11 mouse cellular contexts compared by ENCODE assay signal in the genomic region with DNA sequence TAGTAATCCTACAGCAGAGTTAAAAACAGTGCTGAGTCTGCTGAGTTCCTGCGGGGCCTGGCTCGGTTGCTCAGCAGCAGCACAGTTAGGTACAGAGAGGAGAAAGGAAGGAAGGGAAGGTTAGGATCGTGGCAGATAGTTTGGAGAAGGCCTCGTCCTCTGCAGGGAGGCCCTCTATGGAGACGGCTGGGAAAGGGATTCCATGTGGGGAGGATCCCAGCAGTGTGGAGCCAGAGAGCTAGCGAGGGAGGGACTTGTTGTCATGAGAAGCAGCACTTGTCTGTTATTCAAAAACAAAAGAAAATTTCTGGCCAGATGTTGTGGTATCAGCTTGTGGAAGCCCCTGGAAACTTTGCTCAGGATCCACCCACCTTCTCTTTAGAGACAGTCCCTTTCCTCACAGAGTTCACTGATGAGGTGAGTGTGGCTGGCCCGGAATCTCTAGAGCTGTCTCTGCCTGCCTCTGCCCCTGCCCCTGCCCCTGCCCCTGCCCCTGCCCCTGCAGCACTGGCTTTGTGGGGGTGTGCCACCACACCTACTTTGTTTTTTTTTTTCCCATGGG. TPM values are rescaled to one million over a fixed set of nuclear protein-coding genes. Genes with fewer than 3 reads are reported as not detected.
DNase-seq lines count a peak whose midpoint lies in the region; ATAC-seq and TF ChIP-seq lines count a peak whose summit lies in the region.
"Had no signal": no experiment of that assay in that cellular context is flagged by ENCODE, and none has a peak within 500 bp of the region (broad histone marks: within the 10 kb centered on the region; RNA-seq: fewer than 3 reads in every experiment).

No protein-coding gene starts in this region.

- peaks cover 56% of the 10 kb centered on the region for H3K4me1 ChIP-seq in kidney, embryonic 15.5 days
- H3K4me1 ChIP-seq in spleen, adult 2 months (ENCODE audit: control insufficient read depth, insufficient read depth, insufficient read length) = peaks cover 35% of the 10 kb centered on the region
- peaks cover 21% of the 10 kb centered on the region for H3K4me1 ChIP-seq in hindbrain, embryonic 14.5 days (replicated peaks; ENCODE audit: control insufficient read depth, insufficient read depth, low read length)
- H3K4me1 ChIP-seq in stomach, embryonic 16.5 days (ENCODE audit: control insufficient read depth, insufficient read depth, low read length) = peaks cover 43% of the 10 kb centered on the region
- peaks cover 48% of the 10 kb centered on the region for H3K4me1 ChIP-seq in forebrain, embryonic 15.5 days

- ATAC-seq in kidney, embryonic 15.5 days (replicated peaks; ENCODE audit: low FRiP score) = 0 out of 2 replicates have a peak, but pooled peaks have one; percentile 35
- ATAC-seq in hindbrain, embryonic 14.5 days (ENCODE audit: low FRiP score) = no peak
- peak; percentile 60; the same call in 1 of the 2 replicates for ATAC-seq in stomach, embryonic 16.5 days (ENCODE audit: insufficient read depth, low FRiP score)
- ATAC-seq in forebrain, embryonic 15.5 days (replicated peaks) = no peak

- no peak for DNase-seq in kidney, adult 11 months
- DNase-seq in spleen, adult 2 months (ENCODE audit: low read depth in 1 of 2, low spot score in 2 of 2) = no peak
- no peak for DNase-seq in spleen, adult 12 weeks (ENCODE audit: low spot score)
- DNase-seq in hindbrain, embryonic 14.5 days (ENCODE audit: low spot score) = no peak
- no peak for DNase-seq in urinary bladder, postnatal 14 days (ENCODE audit: low spot score)
- DNase-seq: right cerebral cortex, postnatal 14 days had no signal

- H3K4me3 ChIP-seq in kidney, embryonic 15.5 days (replicated peaks) = no peak overlapping the region
- no peak overlapping the region for H3K4me3 ChIP-seq in spleen, adult 2 months (ENCODE audit: extremely low read depth, insufficient read depth, insufficient read length)
- H3K4me3 ChIP-seq in hindbrain, embryonic 14.5 days (replicated peaks; ENCODE audit: low read length) = no peak overlapping the region
- H3K4me3 ChIP-seq in stomach, embryonic 16.5 days (replicated peaks; ENCODE audit: low read length) = no peak overlapping the region
- H3K4me3 ChIP-seq in forebrain, embryonic 15.5 days = no peak overlapping the region
- H3K4me3 ChIP-seq: forebrain, embryonic 10.5 days; liver, embryonic 15.5 days had no signal

- no peak overlapping the region for H3K9ac ChIP-seq in kidney, embryonic 15.5 days
- no peak overlapping the region for H3K9ac ChIP-seq in hindbrain, embryonic 14.5 days
- no peak overlapping the region; the same call in 1 of the 2 replicates for H3K9ac ChIP-seq in stomach, embryonic 16.5 days (ENCODE audit: low read length)
- no peak overlapping the region for H3K9ac ChIP-seq in forebrain, embryonic 15.5 days (replicated peaks)
- H3K9ac ChIP-seq: liver, embryonic 15.5 days had no signal

- H3K27me3 ChIP-seq in kidney, embryonic 15.5 days = no peaks in the 10 kb centered on the region
- H3K27me3 ChIP-seq in spleen, adult 2 months (ENCODE audit: control insufficient read depth, insufficient read depth, low read length) = no peaks in the 10 kb centered on the region
- no peaks in the 10 kb centered on the region for H3K27me3 ChIP-seq in hindbrain, embryonic 14.5 days (ENCODE audit: control insufficient read depth, insufficient read depth, low read length)
- H3K27me3 ChIP-seq in stomach, embryonic 16.5 days (ENCODE audit: control insufficient read depth, insufficient read depth, low read length) = no peaks in the 10 kb centered on the region
- H3K27me3 ChIP-seq in forebrain, embryonic 15.5 days = no peaks in the 10 kb centered on the region
- H3K27me3 ChIP-seq: liver, embryonic 15.5 days had no signal

- 24% methylated on average over 7 of the region's 7 CpGs for WGBS in kidney, embryonic 15.5 days
- WGBS in spleen, adult 2 months = 44% methylated on average over 7 of the region's 7 CpGs
- WGBS in hindbrain, embryonic 14.5 days = 29% methylated on average over 7 of the region's 7 CpGs
- 20% methylated on average over 7 of the region's 7 CpGs for WGBS in stomach, embryonic 16.5 days
- 42% methylated on average over 7 of the region's 7 CpGs for WGBS in forebrain, embryonic 15.5 days

- peak overlapping the region; percentile 55 for H3K27ac ChIP-seq in kidney, embryonic 15.5 days
- H3K27ac ChIP-seq in spleen, adult 2 months (ENCODE audit: insufficient read depth, low read length) = peak overlapping the region; percentile 38; the same call in 1 of the 2 replicates
- 0 out of 2 replicates have a peak overlapping the region, but pooled peaks have one; percentile 32 for H3K27ac ChIP-seq in hindbrain, embryonic 14.5 days
- peak overlapping the region; percentile 25; the same call in 1 of the 2 replicates for H3K27ac ChIP-seq in stomach, embryonic 16.5 days (ENCODE audit: low read length)
- H3K27ac ChIP-seq in forebrain, embryonic 15.5 days (replicated peaks) = no peak overlapping the region; the same call in 1 of the 2 replicates
- H3K27ac ChIP-seq: forebrain, embryonic 10.5 days; liver, embryonic 15.5 days had no signal

- H3K36me3 ChIP-seq in kidney, embryonic 15.5 days = no peaks in the 10 kb centered on the region
- no peaks in the 10 kb centered on the region for H3K36me3 ChIP-seq in spleen, adult 2 months (ENCODE audit: control insufficient read depth, insufficient read depth, low read length)
- H3K36me3 ChIP-seq in hindbrain, embryonic 14.5 days (replicated peaks; ENCODE audit: control insufficient read depth, insufficient read depth) = no peaks in the 10 kb centered on the region
- no peaks in the 10 kb centered on the region for H3K36me3 ChIP-seq in stomach, embryonic 16.5 days (ENCODE audit: control insufficient read depth, insufficient read depth, low read length)
- no peaks in the 10 kb centered on the region for H3K36me3 ChIP-seq in forebrain, embryonic 15.5 days

- no peak for TF ChIP-seq POLR2A in spleen, adult 2 months (IDR thresholded peaks at IDR 0.05; ENCODE audit: low read depth, low read length)

- no peak for TF ChIP-seq CTCF in spleen, adult 2 months (IDR thresholded peaks at IDR 0.05; ENCODE audit: extremely low read depth, insufficient read depth, insufficient read length, insufficient replicate concordance)

- no peaks in the 10 kb centered on the region for H3K9me3 ChIP-seq in kidney, embryonic 15.5 days (replicated peaks)
- no peaks in the 10 kb centered on the region for H3K9me3 ChIP-seq in hindbrain, embryonic 14.5 days (ENCODE audit: control insufficient read depth, low read length)
- H3K9me3 ChIP-seq in stomach, embryonic 16.5 days (replicated peaks; ENCODE audit: control insufficient read depth, low read length) = no peaks in the 10 kb centered on the region
- no peaks in the 10 kb centered on the region for H3K9me3 ChIP-seq in forebrain, embryonic 15.5 days
- H3K9me3 ChIP-seq: forebrain, embryonic 10.5 days; liver, embryonic 15.5 days had no signal

- no peak overlapping the region for H3K4me2 ChIP-seq in kidney, embryonic 15.5 days
- H3K4me2 ChIP-seq in hindbrain, embryonic 14.5 days (replicated peaks) = no peak overlapping the region
- no peak overlapping the region for H3K4me2 ChIP-seq in stomach, embryonic 16.5 days (ENCODE audit: low read depth, low read length)
- no peak overlapping the region for H3K4me2 ChIP-seq in forebrain, embryonic 15.5 days (replicated peaks)
- H3K4me2 ChIP-seq: liver, embryonic 15.5 days had no signal

RNA-seq across cellular contexts. Expression of gene Dyrk1a, which starts 11.1 kb away (rescaled TPM):
- 8.7 and 9.7 TPM in 2 replicates for polyA plus RNA-seq in kidney, embryonic 15.5 days (2015; fragmentation: Nextera tagmentation; extraction: Ambion mirVana)
- polyA plus RNA-seq in spleen, adult 2 months (2012; rRNA removed) = 24.7 and 30.7 TPM in 2 replicates
- polyA plus RNA-seq in hindbrain, embryonic 14.5 days (2014; fragmentation: Nextera tagmentation; extraction: Ambion mirVana) = 12.8 and 14.0 TPM in 2 replicates
- 7.4 TPM in 2 replicates for polyA plus RNA-seq in stomach, embryonic 16.5 days (2015; fragmentation: Nextera tagmentation; extraction: Ambion mirVana)
- polyA plus RNA-seq in forebrain, embryonic 15.5 days (2015; fragmentation: Nextera tagmentation; extraction: Ambion mirVana) = 12.3 and 12.8 TPM in 2 replicates

RNA-seq across cellular contexts. Expression of gene Vps26c, which starts 54.3 kb away (rescaled TPM):
- 56.4 and 59.3 TPM in 2 replicates for polyA plus RNA-seq in kidney, embryonic 15.5 days (2015; fragmentation: Nextera tagmentation; extraction: Ambion mirVana)
- polyA plus RNA-seq in spleen, adult 2 months (2012; rRNA removed) = 21.4 and 22.3 TPM in 2 replicates
- 85.4 and 89.2 TPM in 2 replicates for polyA plus RNA-seq in hindbrain, embryonic 14.5 days (2014; fragmentation: Nextera tagmentation; extraction: Ambion mirVana)
- 52.7 and 53.3 TPM in 2 replicates for polyA plus RNA-seq in stomach, embryonic 16.5 days (2015; fragmentation: Nextera tagmentation; extraction: Ambion mirVana)
- 76.1 and 78.8 TPM in 2 replicates for polyA plus RNA-seq in forebrain, embryonic 15.5 days (2015; fragmentation: Nextera tagmentation; extraction: Ambion mirVana)

Comparison
In these comparisons a context has a peak if more than half of its experiments do, and no peak if none do; other contexts are left out.
1. ATAC-seq: peak in kidney, embryonic 15.5 days (single experiment) and stomach, embryonic 16.5 days (single experiment); none in hindbrain, embryonic 14.5 days (single experiment) and forebrain, embryonic 15.5 days (single experiment).